Mouse (Mus musculus): ENCODE measurements around the gene Dgkz. TPM values are rescaled to one million over a fixed set of nuclear protein-coding genes. Genes with fewer than 3 reads are reported as not detected.

Dgkz gene
- polyA plus RNA-seq, 1 experiment from 2014 or later, result 36.3 TPM

GRCm38 (mm10) chr2:91950275-91951085, 25.2 kb downstream of the Dgkz start:
- DNase-seq (ENCODE audit: low spot score), result no peak

GRCm38 (mm10) chr2:91949411-91950274, 26.0 kb downstream of the Dgkz start:
- WGBS, result 73% methylated on average over 17 of the region's 17 CpGs
- no peaks in the 10 kb centered on the region for H3K9me3 ChIP-seq
- peaks cover 73% of the 10 kb centered on the region for H3K4me1 ChIP-seq (replicated peaks)
- H3K4me3 ChIP-seq, result peak overlapping the region; percentile 37
- no peak for DNase-seq (ENCODE audit: low spot score)
- no peaks in the 10 kb centered on the region for H3K27me3 ChIP-seq (ENCODE audit: insufficient read depth, poor library complexity, severe bottlenecking)
- peaks cover 7% of the 10 kb centered on the region for H3K36me3 ChIP-seq
- peak overlapping the region; percentile 85 for H3K27ac ChIP-seq

More at GRCm38 (mm10) chr2:91950275-91951085, 25.2 kb downstream of the Dgkz start:
- peaks cover 3% of the 10 kb centered on the region for H3K36me3 ChIP-seq
- no peaks in the 10 kb centered on the region for H3K9me3 ChIP-seq
- peak overlapping the region; percentile 37 for H3K4me3 ChIP-seq
- 22% methylated on average over 15 of the region's 15 CpGs for WGBS
- peak overlapping the region; percentile 85 for H3K27ac ChIP-seq
- H3K27me3 ChIP-seq (ENCODE audit: insufficient read depth, poor library complexity, severe bottlenecking), result no peaks in the 10 kb centered on the region
- peaks cover 73% of the 10 kb centered on the region for H3K4me1 ChIP-seq (replicated peaks)

GRCm38 (mm10) chr2:91948792-91949241, 26.8 kb downstream of the Dgkz start:
- Histone ChIP-seq H3K27ac (peak overlapping the region; percentile 85), H3K4me3 (no peak overlapping the region), H3K4me1 (replicated peaks) (peaks cover 73% of the 10 kb centered on the region), H3K36me3 (peaks cover 7% of the 10 kb centered on the region), H3K27me3 (ENCODE audit: insufficient read depth, poor library complexity, severe bottlenecking) (no peaks in the 10 kb centered on the region), H3K9me3 (no peaks in the 10 kb centered on the region)
- no peak for DNase-seq (ENCODE audit: low spot score)
- 85% methylated on average over 3 of the region's 3 CpGs for WGBS

GRCm38 (mm10) chr2:91948151-91948509, 27.5 kb downstream of the Dgkz start:
- H3K36me3 ChIP-seq, result peaks cover 7% of the 10 kb centered on the region
- H3K27ac ChIP-seq, result peak overlapping the region; percentile 80
- H3K9me3 ChIP-seq, result no peaks in the 10 kb centered on the region
- H3K4me3 ChIP-seq, result peak overlapping the region; percentile 3; the same call in 1 of the 2 replicates
- 76% methylated on average over 6 of the region's 6 CpGs for WGBS
- DNase-seq (ENCODE audit: low spot score), result no peak
- peaks cover 67% of the 10 kb centered on the region for H3K4me1 ChIP-seq (replicated peaks)
- H3K27me3 ChIP-seq (ENCODE audit: insufficient read depth, poor library complexity, severe bottlenecking), result no peaks in the 10 kb centered on the region

- no peaks in the 10 kb centered on the region for H3K27me3 ChIP-seq (ENCODE audit: insufficient read depth, poor library complexity, severe bottlenecking)
- no peak for DNase-seq (ENCODE audit: low spot score)
- H3K4me1 ChIP-seq (replicated peaks), result peaks cover 66% of the 10 kb centered on the region
- peaks cover 9% of the 10 kb centered on the region for H3K36me3 ChIP-seq
- H3K4me3 ChIP-seq, result peak overlapping the region; percentile 3; the same call in 1 of the 2 replicates
- 58% methylated on average over 11 of the region's 11 CpGs for WGBS
- no peaks in the 10 kb centered on the region for H3K9me3 ChIP-seq
- H3K27ac ChIP-seq, result peak overlapping the region; percentile 80
Measured at GRCm38 (mm10) chr2:91947397-91948150, 28.1 kb downstream of the Dgkz start.

- Histone ChIP-seq H3K4me1 (replicated peaks) (peaks cover 66% of the 10 kb centered on the region), H3K4me3 (no peak overlapping the region), H3K36me3 (peaks cover 16% of the 10 kb centered on the region), H3K27ac (peak overlapping the region; percentile 80), H3K9me3 (no peaks in the 10 kb centered on the region), H3K27me3 (ENCODE audit: insufficient read depth, poor library complexity, severe bottlenecking) (no peaks in the 10 kb centered on the region)
- DNase-seq (ENCODE audit: low spot score), result no peak
- WGBS, result 82% methylated on average over 6 of the region's 6 CpGs
Measured at GRCm38 (mm10) chr2:91946836-91947235, 28.8 kb downstream of the Dgkz start.

GRCm38 (mm10) chr2:91945483-91945882, 30.2 kb downstream of the Dgkz start, which contains the start of gene Gm9821:
Gene Gm9821, plus strand, starts transcription at chr2:91945703.
- Histone ChIP-seq H3K27ac (peak within 1 kb of the TSS; percentile 80), H3K4me3 (no peak within 1 kb of the TSS), H3K36me3 (peaks cover 22% of the 10 kb centered on the region), H3K4me1 (replicated peaks) (peaks cover 64% of the 10 kb centered on the region), H3K9me3 (no peaks in the 10 kb centered on the region), H3K27me3 (ENCODE audit: insufficient read depth, poor library complexity, severe bottlenecking) (no peaks in the 10 kb centered on the region)
- no peak for DNase-seq (ENCODE audit: low spot score)
- WGBS, result 81% methylated on average over 18 of the region's 18 CpGs

GRCm38 (mm10) chr2:91944170-91944950, 31.3 kb downstream of the Dgkz start:
- Histone ChIP-seq H3K27ac (peak overlapping the region; percentile 26), H3K4me1 (replicated peaks) (peaks cover 58% of the 10 kb centered on the region), H3K27me3 (ENCODE audit: insufficient read depth, poor library complexity, severe bottlenecking) (no peaks in the 10 kb centered on the region), H3K36me3 (peaks cover 33% of the 10 kb centered on the region), H3K4me3 (no peak overlapping the region), H3K9me3 (no peaks in the 10 kb centered on the region)
- DNase-seq (ENCODE audit: low spot score), result peak; percentile 83
- WGBS, result 47% methylated on average over 13 of the region's 13 CpGs

GRCm38 (mm10) chr2:91942356-91942755, 33.3 kb downstream of the Dgkz start:
- Histone ChIP-seq H3K9me3 (no peaks in the 10 kb centered on the region), H3K4me3 (no peak overlapping the region), H3K27ac (no peak overlapping the region), H3K4me1 (replicated peaks) (peaks cover 41% of the 10 kb centered on the region), H3K36me3 (peaks cover 53% of the 10 kb centered on the region), H3K27me3 (ENCODE audit: insufficient read depth, poor library complexity, severe bottlenecking) (no peaks in the 10 kb centered on the region)
- WGBS, result 75% methylated on average over 6 of the region's 6 CpGs
- DNase-seq (ENCODE audit: low spot score), result no peak

GRCm38 (mm10) chr2:91939303-91939935, 36.2 kb downstream of the Dgkz start:
- Histone ChIP-seq H3K9me3 (no peaks in the 10 kb centered on the region), H3K4me1 (replicated peaks) (peaks cover 46% of the 10 kb centered on the region), H3K27me3 (ENCODE audit: insufficient read depth, poor library complexity, severe bottlenecking) (no peaks in the 10 kb centered on the region), H3K27ac (no peak overlapping the region), H3K36me3 (peaks cover 75% of the 10 kb centered on the region), H3K4me3 (no peak overlapping the region)
- DNase-seq (ENCODE audit: low spot score), result no peak
- 84% methylated on average over 15 of the region's 15 CpGs for WGBS

GRCm38 (mm10) chr2:91936154-91936553, 39.5 kb downstream of the Dgkz start:
- H3K4me1 ChIP-seq (replicated peaks), result peaks cover 71% of the 10 kb centered on the region

More at GRCm38 (mm10) chr2:91936154-91936553, 39.5 kb downstream of the Dgkz start:
- WGBS, result 90% methylated on average over 7 of the region's 7 CpGs
- Histone ChIP-seq H3K4me3 (no peak overlapping the region), H3K9me3 (no peaks in the 10 kb centered on the region), H3K27me3 (ENCODE audit: insufficient read depth, poor library complexity, severe bottlenecking) (no peaks in the 10 kb centered on the region), H3K36me3 (peaks cover 79% of the 10 kb centered on the region), H3K27ac (peak overlapping the region; percentile 56; the same call in 1 of the 2 replicates)
- DNase-seq (ENCODE audit: low spot score), result no peak
